Mouse (Mus musculus): Measurements from ENCODE around the gene Tpgs1. TPM values are rescaled to one million over a fixed set of nuclear protein-coding genes. Genes with fewer than 3 reads are reported as not detected.
A peak's percentile ranks its signal among the peaks of the same experiment; 100 is the strongest.
"Not testable (repeated sequence)": the region's sequence is repeated elsewhere in the genome, so short reads cannot be mapped to it uniquely, and the experiment has no call there.

Gene Tpgs1
- polyA plus RNA-seq, 1 experiment = 138 TPM

DNA sequence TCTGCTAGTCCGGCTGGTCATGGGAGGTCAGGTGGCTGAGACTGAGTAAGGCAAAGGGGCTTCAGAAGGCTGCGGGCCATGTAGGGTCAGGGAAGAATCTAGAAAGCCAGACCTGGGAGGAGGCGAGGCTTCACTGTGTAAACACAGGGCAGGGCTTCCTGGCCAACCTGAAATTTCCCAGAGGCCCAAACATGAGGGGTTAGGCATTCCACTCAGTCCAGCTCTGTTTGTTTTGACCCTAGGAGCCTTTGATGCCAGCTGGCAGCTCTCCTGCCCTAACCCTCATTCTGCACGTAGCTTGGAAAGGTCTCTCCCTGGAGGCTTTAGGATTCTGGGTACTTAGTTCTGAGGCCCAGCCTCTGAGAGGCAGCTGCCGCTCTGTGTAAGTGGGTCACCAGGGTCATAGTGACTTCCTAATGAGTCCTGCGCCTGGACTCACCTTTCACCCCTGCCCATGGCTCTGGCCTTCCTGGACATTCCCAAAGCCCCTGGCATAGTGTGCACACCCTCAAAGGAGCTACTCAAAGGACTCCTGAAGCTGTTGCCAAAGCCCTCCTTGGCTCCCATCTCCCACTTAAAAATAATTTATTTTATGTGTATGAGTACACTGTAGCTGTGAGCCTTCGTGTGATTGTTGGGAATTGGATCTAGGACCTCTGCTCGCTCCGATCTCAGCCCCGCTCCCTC lies 32.4 kb downstream of the Tpgs1 start:
- Histone ChIP-seq H3K27me3 (ENCODE audit: control insufficient read depth, insufficient read depth, low read length) (no peaks in the 10 kb centered on the region), H3K4me3 (ENCODE audit: low read depth, low read length) (no peak overlapping the region), H3K27ac (ENCODE audit: insufficient read depth, low read depth, low read length) (peak overlapping the region; percentile 64), H3K36me3 (ENCODE audit: control insufficient read depth, insufficient read depth, low read length) (0 out of 2 replicates have a peak, but pooled peaks cover 2% of the 10 kb centered on the region), H3K4me1 (ENCODE audit: control insufficient read depth, insufficient read depth, insufficient read length, low read length) (peaks cover 51% of the 10 kb centered on the region)
- 31% methylated on average over 10 of the region's 10 CpGs for WGBS
- TF ChIP-seq POLR2A (IDR thresholded peaks at IDR 0.05; ENCODE audit: low read depth, low read length) = 0 out of 2 replicates have a peak, but pooled peaks have one; percentile 22
- TF ChIP-seq CTCF (IDR thresholded peaks at IDR 0.05; ENCODE audit: extremely low read depth, insufficient read length, insufficient replicate concordance, low read depth, low read length) = no peak

DNA sequence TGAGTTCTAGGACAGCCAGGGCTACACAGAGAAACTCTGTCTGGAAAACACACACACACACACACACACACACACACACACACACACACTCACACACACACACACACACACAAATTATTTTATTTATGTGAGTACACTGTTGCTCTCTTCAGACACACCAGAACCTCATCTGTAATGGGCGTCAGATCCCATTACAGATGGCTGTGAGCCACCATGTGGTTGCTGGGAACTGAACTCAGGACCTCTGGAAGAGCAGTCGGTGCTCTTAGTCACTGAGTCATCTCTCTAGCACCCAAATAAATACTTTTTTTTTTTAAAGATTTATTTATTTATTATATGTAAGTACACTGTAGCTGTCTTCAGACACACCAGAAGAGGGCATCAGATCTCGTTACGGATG lies 33.8 kb downstream of the Tpgs1 start:
- not testable (repeated sequence) for H3K36me3 ChIP-seq (ENCODE audit: control insufficient read depth, insufficient read depth, low read length); H3K27ac ChIP-seq (ENCODE audit: insufficient read depth, low read depth, low read length); H3K27me3 ChIP-seq (ENCODE audit: control insufficient read depth, insufficient read depth, low read length); H3K4me3 ChIP-seq (ENCODE audit: low read depth, low read length)
- WGBS = 82% methylated on average over 4 of the region's 4 CpGs
- H3K4me1 ChIP-seq (ENCODE audit: control insufficient read depth, insufficient read depth, insufficient read length, low read length) = peaks cover 51% of the 10 kb centered on the region

DNA sequence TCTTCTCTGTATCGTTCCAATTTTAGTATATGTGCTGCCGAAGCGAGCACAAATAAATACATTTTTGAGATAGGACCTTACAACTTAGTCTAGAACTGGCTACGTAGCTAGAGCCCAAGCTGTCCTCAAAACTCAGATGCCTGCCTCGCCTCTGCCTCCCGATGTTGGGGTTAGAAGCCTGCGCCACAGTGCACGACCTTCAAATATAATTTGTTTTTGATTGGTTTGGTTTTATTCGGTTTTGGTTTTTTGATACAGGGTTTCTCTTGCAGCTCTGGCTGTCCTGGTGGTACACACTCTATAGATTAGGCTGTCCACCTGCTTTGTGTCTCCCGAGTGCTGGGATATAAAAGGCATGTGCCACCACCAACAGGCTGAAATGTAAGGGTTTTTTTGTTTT lies 34.4 kb downstream of the Tpgs1 start:
- H3K4me1 ChIP-seq (ENCODE audit: control insufficient read depth, insufficient read depth, insufficient read length, low read length) = peaks cover 47% of the 10 kb centered on the region
- no peak overlapping the region for H3K27ac ChIP-seq (ENCODE audit: insufficient read depth, low read depth, low read length)
- H3K36me3 ChIP-seq (ENCODE audit: control insufficient read depth, insufficient read depth, low read length) = 0 out of 2 replicates have a peak, but pooled peaks cover 4% of the 10 kb centered on the region
- H3K4me3 ChIP-seq (ENCODE audit: low read depth, low read length) = no peak overlapping the region
- no peaks in the 10 kb centered on the region for H3K27me3 ChIP-seq (ENCODE audit: control insufficient read depth, insufficient read depth, low read length)
- 77% methylated on average over 10 of the region's 10 CpGs for WGBS
- no peak for TF ChIP-seq POLR2A (IDR thresholded peaks at IDR 0.05; ENCODE audit: low read depth, low read length)
- no peak for TF ChIP-seq CTCF (IDR thresholded peaks at IDR 0.05; ENCODE audit: extremely low read depth, insufficient read length, insufficient replicate concordance, low read depth, low read length)

DNA sequence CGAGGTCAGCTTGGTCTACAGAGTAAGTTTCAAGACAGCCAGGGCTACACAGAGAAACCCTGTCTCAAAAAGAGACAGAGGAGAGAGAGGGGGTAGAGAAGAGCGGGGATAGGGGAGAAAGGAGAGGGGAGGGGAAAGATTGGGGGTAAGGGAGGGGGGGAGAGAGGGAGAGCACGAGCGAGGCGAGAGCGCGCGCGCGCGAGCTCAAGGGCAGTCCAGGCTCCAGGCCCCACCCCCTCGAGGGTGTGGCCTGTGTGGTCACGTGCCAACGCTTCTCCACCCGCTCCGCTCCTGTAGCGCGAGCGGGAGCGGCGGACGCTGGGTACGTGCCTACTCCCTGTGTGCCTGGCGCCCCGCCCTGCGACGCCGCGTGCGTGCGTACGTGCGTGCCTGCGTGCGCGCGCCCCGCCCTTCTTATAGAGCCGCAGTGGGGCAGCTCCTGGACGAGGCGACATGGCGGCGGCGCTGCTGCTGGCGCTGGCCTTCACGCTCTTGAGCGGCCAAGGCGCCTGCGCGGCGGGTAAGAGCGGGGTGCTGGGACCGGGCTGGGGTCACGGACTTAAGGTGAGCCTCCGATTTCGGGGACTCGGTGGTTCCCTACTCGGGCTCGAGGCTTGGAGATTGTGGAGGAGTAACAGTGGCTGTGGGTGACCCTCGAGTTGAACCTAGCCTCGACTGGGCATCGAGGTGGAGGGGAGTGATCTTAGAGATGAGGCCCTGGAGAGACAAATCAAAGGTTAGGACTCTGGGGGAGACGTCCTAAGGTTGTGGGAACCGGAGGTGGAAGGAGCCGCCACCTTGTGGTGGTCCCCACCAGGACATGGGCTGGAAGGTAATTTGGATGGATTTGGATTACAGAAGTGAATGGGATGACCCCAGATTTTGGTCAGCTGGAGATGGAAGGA lies 35.1 kb downstream of the Tpgs1 start, which contains the start of gene Bsg:
Gene Bsg, plus strand, starts transcription at position 427 of the 905 bp plus-strand sequence.
- Histone ChIP-seq H3K27ac (ENCODE audit: insufficient read depth, low read depth, low read length) (peak within 1 kb of the TSS; percentile 71), H3K4me3 (ENCODE audit: low read depth, low read length) (peak within 1 kb of the TSS; percentile 93), H3K27me3 (ENCODE audit: control insufficient read depth, insufficient read depth, low read length) (no peaks in the 10 kb centered on the region), H3K36me3 (ENCODE audit: control insufficient read depth, insufficient read depth, low read length) (peaks cover 11% of the 10 kb centered on the region), H3K4me1 (ENCODE audit: control insufficient read depth, insufficient read depth, insufficient read length, low read length) (peaks cover 48% of the 10 kb centered on the region)
- WGBS = under 1% methylated on average over 65 of the region's 65 CpGs
- TF ChIP-seq POLR2A (IDR thresholded peaks at IDR 0.05; ENCODE audit: low read depth, low read length) (peak; percentile 96), CTCF (IDR thresholded peaks at IDR 0.05; ENCODE audit: extremely low read depth, insufficient read length, insufficient replicate concordance, low read depth, low read length) (peak; percentile 50; the same call in 1 of the 2 replicates)

DNA sequence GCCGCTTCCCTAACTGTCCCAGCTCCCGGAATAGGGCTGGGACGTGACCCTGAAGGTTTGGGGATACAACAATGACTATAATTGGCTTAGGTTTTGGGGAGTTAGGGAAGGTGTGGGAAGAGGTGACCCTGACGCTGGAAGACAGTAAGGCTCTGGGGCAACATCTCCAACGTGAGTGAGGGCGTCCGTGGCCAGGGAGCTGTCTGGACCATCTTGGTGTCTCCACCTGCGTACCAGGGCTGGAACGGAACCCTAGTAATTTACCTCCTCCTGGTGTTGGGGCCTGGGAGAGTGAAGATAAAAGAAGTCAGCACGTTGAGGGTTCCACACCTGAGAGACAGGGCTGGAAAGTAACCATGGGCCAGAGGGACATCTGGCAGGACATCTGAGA lies 35.8 kb downstream of the Tpgs1 start:
- Histone ChIP-seq H3K4me1 (ENCODE audit: control insufficient read depth, insufficient read depth, insufficient read length, low read length) (peaks cover 48% of the 10 kb centered on the region), H3K36me3 (ENCODE audit: control insufficient read depth, insufficient read depth, low read length) (peaks cover 17% of the 10 kb centered on the region), H3K27ac (ENCODE audit: insufficient read depth, low read depth, low read length) (peak overlapping the region; percentile 71; the same call in 1 of the 2 replicates), H3K27me3 (ENCODE audit: control insufficient read depth, insufficient read depth, low read length) (no peaks in the 10 kb centered on the region), H3K4me3 (ENCODE audit: low read depth, low read length) (peak overlapping the region; percentile 93)
- TF ChIP-seq POLR2A (IDR thresholded peaks at IDR 0.05; ENCODE audit: low read depth, low read length) (no peak), CTCF (IDR thresholded peaks at IDR 0.05; ENCODE audit: extremely low read depth, insufficient read length, insufficient replicate concordance, low read depth, low read length) (no peak)
- WGBS = 0% methylated on average over 10 of the region's 10 CpGs

DNA sequence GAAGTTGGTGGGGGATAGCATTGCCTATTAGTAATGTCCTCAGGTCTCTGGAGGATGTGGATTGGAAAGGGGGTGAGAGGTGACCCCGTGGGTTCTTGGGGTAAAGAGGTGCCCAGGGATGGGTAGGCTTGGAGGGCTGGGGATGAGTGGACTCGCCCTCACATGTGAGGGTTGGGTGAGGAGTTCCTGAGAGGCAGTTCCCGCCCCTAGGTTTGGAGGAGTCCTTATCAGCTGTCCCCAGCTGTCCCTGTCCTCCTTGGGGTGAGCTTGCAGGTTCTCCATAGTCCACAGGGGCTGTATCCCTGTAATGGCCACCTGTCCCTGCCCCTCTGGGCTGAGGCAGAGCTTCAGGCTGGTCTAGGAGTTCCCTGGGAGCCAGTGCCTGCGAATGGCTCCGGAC lies 36.8 kb downstream of the Tpgs1 start:
- Histone ChIP-seq H3K4me1 (ENCODE audit: control insufficient read depth, insufficient read depth, insufficient read length, low read length) (peaks cover 43% of the 10 kb centered on the region), H3K27me3 (ENCODE audit: control insufficient read depth, insufficient read depth, low read length) (no peaks in the 10 kb centered on the region), H3K4me3 (ENCODE audit: low read depth, low read length) (peak overlapping the region; percentile 93; the same call in 1 of the 2 replicates), H3K36me3 (ENCODE audit: control insufficient read depth, insufficient read depth, low read length) (peaks cover 26% of the 10 kb centered on the region), H3K27ac (ENCODE audit: insufficient read depth, low read depth, low read length) (no peak overlapping the region)
- TF ChIP-seq CTCF (IDR thresholded peaks at IDR 0.05; ENCODE audit: extremely low read depth, insufficient read length, insufficient replicate concordance, low read depth, low read length) = no peak
- no peak for TF ChIP-seq POLR2A (IDR thresholded peaks at IDR 0.05; ENCODE audit: low read depth, low read length)
- 48% methylated on average over 5 of the region's 5 CpGs for WGBS

Data from small intestine, adult 2 months (tissue).